Mouse (Mus musculus) kidney, postnatal 14 days (tissue): ENCODE data around the gene Tex36.

Experiments
- DNase-seq: peaks from one replicate; pipeline ENCODE4 v3.0.0; 2022; ENCODE audit warnings: mixed read lengths

Tex36 gene

DNA sequence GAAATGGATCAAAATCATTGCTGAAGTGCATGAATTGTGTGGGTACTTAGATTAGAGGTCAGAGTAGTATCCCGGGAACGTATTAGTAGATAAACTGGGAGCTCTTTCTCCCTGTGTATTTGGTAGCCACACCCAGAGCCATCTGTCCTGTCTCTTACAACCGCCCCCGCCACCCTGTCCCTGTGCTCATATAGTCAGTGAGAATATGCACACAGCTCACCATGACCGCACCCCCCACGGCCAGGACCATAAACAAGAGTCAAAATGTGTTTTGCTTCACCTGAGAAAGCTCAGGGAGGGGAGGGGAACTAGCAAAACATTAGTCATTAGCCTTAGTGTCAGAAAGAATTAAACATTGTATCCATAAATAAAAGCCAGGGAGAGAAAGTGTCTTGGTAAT is 18.7 kb downstream of the Tex36 start:
- DNase-seq = no peak

DNA sequence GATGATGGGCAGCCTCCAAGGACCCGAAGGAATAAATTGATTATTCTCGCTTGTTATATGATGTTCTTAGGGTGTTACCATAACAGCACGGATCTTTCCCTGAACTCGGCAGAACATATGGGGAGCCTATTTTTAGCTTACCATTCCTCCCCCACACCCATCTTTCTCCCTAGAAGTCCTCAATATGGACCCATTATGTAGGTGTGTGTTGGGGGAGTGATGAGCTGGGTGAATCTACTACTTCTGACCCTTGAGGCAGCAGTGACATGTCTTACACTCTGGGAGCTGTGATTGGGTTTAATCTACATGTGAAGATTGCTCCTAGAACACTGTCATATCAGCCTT is 21.7 kb downstream of the Tex36 start:
- DNase-seq = no peak

DNA sequence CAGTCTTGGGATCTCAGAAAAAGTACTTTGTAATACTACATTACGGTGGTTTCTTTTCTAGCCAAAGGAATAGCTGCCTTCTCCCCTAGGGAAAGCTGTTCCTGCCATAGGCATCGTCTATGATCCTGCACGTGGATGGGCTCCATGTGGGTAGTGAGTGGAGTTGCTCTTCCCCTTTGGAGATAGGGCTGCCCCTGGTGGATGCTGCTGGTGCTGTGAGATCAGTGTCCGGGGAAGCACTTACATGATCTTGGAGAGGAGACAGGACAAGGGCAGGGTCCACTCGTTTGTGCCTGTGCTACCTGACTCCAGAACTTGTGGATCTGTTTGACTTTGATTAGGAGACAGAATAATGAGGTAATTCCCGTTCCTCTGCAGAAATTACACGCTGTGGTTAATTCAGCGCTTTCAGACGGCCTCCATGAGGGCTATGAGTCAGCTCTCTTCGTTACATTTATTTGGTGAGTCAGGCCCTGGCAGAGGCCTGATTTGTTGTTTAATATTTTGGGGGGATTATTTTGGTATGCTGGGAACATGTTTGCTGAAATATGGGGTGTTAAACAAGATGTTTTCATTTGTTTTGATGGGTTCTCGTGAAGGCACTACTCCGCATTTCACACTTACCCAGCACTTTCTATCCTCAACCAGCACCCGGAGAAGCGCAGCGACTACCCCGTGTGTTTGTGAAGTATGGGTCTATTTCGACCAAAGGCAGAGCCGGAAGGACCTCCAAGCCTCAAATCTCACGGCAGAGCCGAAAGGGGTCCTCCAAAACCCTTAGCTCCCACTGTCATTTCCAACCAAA is 22.3 kb downstream of the Tex36 start:
- no peak for DNase-seq

DNA sequence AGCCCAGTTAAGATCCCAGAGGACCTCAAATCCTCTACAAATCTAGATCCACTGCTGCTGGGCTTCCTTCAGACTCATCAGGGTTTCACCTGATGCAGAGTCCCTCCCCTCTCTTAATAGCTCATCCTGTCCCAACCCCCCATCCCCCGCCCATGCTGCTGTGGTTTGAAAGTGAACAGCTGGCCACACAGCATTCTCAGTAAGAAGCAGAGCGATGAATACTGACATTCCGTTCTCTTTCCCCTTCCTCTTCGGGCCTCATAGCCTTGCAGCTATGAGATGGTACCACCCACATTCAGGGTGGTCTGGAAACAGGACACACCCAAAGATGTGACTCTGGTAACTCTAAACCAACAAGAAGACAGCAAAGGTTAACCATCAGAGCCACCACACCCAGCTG is 25.1 kb downstream of the Tex36 start:
- DNase-seq = no peak

DNA sequence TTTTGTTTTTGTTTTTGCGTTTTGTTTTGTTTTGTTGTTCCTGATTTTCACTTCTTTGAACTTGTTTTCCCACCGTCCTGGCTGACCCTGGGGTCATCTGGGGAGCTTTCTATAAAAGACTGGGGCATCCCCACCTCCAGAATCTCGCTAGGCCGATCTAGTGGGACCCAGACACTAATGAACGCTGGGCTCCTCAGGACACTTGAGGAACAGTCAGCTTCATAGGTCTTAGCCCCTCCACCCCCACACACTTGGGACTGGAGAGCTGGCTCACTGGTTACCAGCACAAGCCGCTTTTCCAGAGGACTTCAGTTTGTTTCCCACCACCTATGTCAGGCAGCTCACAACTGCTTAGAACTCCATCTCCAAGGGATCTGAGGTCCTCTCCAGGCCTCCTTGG is 25.7 kb downstream of the Tex36 start:
- DNase-seq = no peak

DNA sequence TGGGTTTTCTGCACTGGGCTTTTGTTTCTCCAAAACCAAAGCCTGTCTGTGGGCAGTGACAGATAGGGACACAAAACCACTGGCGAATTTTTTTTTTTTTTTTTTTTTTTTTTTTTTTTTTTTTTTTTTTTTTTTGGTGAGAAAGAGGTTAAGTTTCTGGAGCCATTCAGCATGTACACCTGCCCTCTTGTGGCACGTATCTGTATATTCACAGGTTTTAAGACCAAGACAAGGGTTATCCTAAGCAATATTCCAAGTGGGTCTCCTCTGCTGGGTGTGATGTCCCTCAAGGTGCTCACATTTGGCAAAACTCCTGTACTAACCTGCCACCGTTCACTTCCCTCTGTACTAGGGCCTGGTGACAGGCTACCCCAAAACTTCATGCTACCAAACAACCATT is 30.0 kb downstream of the Tex36 start:
- DNase-seq = peak; percentile 27

DNA sequence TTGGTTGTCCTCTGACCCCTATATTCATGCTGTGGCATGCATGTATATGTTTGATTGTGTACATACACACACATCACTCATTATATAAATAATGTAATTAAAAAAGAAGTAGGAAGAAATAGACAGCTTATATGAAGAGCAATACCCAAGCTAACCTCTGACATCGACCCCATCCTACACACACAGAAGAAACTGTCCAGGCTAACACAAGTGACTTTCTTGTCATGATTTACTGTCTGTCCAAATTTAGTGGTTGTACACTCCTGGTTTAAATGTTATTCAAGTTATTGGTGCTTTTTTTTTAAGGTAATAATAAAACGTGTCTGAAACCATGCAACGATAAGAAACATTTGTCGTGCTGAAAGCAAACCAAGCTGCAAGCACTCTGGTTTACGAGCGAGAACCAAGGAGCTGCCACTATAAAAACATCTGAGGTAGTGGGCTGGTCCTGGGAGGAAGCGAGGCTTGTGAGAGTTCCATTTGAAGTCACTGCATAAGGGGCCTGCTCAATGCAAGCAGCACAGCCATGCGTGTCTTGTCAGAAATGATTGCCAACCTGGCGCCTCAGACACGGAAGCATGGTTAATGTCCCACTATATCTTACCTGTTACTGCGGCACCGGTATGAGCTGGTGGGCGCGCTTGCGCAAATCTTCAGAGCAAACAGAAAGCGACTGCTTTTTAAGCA is 32.6 kb downstream of the Tex36 start:
- peak; percentile 64 for DNase-seq

DNA sequence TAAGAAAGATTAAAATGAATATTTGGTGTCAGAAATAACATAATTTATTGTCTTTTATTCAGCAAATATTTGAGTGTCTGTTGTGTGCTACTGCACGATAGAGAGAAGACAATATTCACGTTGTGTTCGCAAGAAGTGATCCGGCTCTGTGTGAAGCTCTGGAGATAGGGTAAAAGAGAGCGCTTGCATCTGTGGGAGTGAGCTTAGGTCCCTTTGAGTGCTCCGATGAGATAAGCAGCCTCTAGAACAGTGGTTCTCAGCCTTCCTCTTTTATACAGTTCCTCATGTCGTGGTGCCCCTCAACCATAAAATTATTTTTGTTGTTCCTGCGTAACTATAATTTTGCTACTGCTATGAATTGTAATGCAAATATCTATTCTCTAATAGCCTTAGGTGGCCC is 37.4 kb downstream of the Tex36 start:
- no peak for DNase-seq

DNA sequence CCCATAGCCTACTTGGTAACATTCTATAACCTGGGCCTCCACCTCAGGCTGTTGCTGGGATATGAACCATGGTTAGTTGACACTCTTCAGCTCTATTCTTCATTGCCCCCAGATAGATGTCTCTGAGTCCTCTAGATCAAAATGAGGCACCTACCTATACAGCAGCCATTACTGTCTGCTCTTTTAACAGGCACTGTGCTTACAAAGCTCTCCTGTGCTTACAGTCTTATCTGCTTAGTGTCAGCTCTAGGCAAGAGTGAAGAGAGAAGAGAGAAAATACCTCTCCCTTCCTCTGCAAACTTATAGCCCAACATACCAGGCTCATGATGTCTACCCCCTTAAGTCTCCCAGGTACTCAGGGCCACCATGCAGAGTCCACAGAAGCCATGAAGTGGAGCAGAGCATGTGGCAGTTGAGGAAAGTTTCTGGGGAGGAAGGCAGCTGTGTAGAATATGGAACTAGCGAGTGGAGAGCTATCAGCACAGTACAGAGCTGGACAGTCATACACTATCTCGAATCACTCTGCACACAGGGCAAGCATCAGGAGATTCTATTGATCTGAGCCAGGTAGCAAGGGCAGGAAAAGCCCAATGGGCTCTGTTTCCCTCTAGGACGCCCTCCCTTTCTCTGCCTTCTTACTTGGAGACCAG is 38.7 kb downstream of the Tex36 start:
- no peak for DNase-seq

DNA sequence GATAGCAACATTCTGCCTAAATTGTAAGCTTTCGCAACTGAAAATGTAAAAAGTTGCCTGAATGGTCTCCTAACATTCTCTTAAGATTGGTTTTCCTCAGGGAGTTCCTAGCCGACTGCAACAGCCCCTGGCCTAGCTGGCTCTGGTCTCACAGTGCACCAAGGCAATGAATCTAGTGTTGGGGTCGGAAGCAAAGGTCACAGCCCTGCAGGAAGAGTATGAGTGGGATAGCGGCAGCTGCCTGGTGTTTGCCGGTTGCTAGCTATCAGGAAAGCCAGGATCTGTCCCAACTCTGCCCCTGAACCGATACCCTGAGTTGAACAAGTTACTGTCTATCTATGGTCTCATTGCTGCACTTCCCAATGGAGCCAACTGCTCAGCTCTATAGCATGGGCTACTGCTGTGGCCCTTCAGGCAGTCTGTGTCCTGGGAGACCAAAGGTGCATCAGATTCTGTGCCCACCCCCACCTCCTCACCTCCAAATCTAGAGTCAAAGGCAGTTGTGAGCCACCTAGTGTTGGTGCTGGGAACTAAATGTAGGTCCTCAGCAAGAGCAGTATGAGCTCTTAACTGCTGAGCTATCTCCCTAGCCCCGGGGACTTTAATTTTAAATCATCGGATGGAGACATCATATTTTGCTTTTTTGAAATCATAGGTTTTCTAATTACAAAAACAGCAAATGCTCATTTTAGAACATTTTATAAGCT is 46.0 kb downstream of the Tex36 start:
- peak; percentile 17 for DNase-seq

DNA sequence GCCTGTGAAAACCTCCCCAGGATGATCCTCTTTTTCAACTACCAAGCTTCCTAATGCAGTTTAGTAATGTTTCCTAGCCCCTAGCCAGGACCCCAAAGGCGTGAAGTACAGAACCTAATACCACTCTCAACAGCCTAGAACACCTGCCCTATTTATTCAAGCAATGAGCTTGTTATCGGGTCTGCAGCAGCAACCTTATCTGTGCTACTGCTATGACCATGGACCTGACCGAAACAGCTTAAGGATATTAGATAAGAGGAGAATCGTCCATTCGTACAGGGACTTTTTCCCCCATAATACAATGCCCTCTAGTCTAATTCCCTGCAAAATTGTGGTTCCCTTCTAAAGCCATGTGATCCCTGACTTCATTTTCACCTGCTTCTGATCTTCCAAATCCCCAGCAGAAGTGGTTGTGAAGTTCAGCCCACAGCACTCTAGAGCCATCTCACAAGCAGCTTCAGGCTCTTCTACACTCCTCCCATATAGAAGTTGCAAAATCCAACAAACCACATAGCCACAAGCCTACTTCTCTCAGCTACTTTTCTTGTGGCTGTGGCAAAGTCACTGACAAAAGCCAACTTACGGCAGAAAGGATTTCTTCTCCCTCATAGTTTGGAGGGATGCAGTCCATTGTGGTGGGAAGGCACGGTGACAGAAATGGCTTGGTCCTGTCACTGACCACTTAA is 49.5 kb downstream of the Tex36 start:
- no peak for DNase-seq

DNA sequence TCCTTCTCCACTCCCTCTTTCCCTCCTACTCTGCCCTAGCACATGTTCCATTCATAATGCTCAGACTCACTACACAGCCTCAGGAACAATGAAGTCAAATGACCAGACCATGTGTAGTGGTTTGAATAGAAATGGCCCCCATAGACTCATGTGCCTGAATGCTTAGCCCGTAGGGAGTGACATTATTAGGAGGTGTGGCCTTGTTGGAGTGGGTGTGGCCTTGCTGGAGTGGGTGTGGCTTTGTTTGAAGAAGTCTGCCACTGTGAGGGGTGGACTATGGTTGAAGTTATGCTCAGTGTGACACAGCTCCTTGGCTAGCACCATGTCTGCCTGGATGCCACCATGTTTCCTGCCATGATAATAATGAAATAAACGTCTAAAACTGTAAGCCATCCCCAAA is 51.0 kb downstream of the Tex36 start:
- no peak for DNase-seq

DNA sequence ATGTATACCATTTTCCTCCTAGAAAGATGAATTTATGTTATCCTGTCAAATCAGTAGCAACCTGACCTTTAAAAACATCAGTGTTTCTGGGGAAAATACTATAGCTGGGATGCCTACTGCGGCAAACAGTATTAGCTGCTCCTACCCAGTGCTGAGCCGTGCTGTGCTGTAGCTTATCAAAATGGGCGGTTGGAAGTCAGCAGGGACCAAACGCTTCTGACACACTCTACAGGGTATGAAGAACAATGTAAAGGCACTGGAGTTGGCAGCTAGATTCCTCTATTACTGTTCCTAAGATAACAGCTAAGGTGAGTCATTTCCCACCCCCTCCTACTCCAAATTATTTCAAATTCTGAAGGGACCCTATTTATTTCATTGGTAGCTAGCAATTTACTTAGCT is 53.5 kb downstream of the Tex36 start:
- no peak for DNase-seq

DNA sequence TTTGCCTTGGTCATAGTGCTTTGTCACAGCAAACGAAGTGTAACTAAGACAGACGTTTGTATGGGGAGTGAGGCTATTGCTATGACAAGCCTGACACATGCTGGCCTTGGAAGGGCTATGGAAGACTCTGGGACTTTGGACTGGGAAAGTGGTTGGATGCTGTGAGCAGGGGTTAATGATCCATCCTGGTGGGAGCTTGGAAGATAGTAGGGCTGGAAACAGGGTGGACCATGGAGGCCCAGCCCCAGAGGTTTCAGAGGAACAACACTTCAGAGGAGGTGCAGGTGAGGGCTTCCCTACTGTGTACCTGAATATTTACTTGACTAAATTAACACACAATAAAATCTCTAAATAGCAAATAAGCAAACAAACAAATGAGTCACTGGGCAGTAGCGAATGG is 56.3 kb downstream of the Tex36 start:
- no peak for DNase-seq

DNA sequence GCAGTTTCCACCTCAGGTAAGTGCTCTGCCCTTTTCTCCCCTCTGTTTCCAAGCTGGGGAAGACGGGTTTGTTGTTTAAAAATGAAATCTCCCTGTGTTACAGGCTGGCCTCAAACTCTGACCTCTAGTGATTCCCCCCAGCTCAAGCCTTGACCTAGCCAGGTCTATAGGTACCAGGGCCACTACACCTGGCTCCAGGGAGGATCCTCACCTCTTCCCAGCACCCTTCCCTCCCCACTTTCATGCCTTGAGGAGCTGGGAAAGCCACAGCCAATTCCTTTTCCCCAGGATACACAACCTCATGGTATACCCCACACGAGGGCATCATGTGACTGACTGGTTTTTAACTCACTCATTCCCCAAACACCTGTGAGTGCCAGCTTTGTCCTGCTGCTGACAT is 57.0 kb downstream of the Tex36 start:
- no peak for DNase-seq

DNA sequence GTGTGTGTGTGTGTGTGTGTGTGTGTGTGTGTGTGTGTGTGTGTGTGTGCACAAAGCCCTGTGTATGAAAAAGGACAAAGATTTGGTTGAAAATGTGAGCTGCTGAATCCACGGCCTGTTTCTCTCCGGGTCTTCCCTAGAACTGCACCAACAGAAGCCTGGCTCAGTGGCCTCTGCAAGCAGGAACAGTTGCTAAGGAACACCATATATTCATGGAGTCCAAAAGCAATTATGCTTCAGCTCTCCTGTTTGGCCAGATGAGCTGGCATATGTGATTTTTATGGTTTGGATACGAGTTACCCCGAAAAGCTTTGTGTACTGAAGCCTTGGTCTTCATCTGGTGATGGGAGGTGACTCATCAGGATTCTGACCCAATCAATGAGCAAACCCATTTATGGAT is 58.8 kb downstream of the Tex36 start:
- no peak for DNase-seq

DNA sequence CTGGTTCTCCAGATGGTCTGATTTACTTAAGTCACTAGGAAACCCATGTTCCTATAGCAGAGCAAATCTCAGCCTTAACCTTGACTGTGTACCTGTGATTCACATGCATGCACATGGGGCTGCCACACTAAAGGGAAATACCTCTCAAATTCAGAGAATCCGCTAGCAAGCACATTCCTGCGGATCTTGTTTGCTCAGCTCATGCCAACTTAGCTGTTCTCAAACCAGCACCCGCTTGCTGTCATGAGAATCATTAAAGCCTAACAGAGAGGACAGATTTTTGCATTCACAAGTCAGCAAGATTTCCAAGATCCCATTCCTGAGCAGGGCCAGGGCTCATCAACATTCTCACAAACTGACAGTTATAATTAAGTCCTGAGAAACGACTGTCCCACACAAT is 64.6 kb downstream of the Tex36 start:
- peak; percentile 51 for DNase-seq
